Mouse (Mus musculus) thymus, adult 2 months (tissue): ENCODE results near the gene Kif1b.

ENCODE experiments used
- CTCF ChIP-seq: fragments of 200-500 bp; IDR thresholded peaks from 2 replicates; pipeline ENCODE4 v1.5.1; 2012; ENCODE audit warnings: mild to moderate bottlenecking, control low read depth, low read length, moderate library complexity, borderline replicate concordance; ENCODE audit not compliant: control insufficient read depth, poor library complexity, insufficient read depth; ENCODE audit errors: extremely low read depth
- POLR2A ChIP-seq: fragments of 200-500 bp; IDR thresholded peaks from 2 replicates; pipeline ENCODE4 v1.6.1; 2012; ENCODE audit warnings: mild to moderate bottlenecking, low read length, control low read depth, moderate library complexity; ENCODE audit not compliant: control insufficient read depth, poor library complexity, insufficient read depth; ENCODE audit errors: extremely low read depth

- TF ChIP-seq CTCF = no peak
- TF ChIP-seq POLR2A = no peak
Observed at GRCm38 (mm10) chr4:149233938-149234337, 73.6 kb downstream of the Kif1b start.
